Mouse (Mus musculus): Measurements from ENCODE around the gene Olfr378. TPM values are rescaled to one million over a fixed set of nuclear protein-coding genes. Genes with fewer than 3 reads are reported as not detected.

Gene Olfr378
- total RNA-seq (2021): not detected
- long read RNA-seq, experiment 1: 0 reads
- long read RNA-seq, experiment 2: 0 reads

DNA sequence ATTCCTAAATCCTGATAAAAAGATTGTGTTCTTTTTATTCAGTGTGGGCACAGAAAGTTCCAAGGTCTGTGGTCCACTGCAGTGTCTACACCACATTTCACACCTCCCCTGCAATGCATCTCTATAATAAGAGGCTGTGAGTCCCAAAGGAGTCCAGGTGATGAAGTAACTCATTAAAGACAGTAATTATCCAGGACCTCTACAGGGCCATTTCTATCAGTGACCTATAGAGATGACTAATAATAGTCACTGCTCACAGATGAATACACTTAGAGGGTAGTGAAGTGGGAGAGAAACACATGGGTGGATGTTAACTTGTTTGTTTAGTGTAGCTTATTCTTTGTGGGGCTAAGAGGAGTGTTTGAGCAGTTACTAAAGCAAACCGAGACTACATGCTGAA, at the start of gene Olfr378:
Gene Olfr378, minus strand, starts transcription at position 101 of the 400 bp plus-strand sequence.
- DNase-seq: no peak

DNA sequence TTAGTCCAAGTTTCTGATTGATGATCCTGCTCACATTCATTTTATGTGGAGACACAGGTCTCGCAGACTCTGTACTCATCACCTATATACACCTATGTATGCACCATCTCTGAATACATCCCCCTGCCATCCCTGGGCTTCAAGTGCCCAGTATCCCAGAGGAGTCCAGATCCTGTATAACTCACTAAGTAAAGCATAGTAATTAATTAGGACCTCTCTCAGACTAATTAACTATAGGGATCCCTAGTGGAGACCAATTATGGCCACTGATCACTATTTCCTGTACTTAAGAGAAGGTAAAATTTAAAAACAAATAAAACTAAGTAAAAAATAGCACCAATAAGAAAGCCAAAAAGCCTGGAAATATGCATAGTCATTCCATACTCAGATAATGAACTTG, 29.1 kb upstream of the Olfr378 start, which contains the start of gene Olfr380:
Gene Olfr380, minus strand, starts transcription at position 101 of the 400 bp plus-strand sequence.
- no peak for DNase-seq

DNA sequence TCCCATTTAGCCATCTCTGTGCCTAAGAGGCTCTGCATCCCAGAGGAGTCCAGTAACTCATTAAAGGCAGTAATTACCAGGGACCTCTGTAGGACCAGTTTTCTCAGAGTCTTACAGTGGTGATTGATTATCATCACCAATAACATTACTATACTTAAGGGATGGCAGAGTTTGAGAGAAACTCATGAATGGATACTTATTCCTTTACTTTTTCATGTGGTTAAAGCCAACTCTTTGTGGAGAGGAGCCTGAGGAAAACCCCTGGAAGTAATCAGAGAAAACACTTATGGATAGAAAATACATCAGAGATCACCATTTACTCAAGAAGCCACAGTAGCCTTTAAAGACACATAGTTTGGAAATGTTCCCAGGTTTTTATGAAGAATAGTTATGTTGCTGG, 28.8 kb downstream of the Olfr378 start, which contains the start of gene Olfr1:
Gene Olfr1, minus strand, starts transcription at position 101 of the 400 bp plus-strand sequence.
- DNase-seq: no peak

DNA sequence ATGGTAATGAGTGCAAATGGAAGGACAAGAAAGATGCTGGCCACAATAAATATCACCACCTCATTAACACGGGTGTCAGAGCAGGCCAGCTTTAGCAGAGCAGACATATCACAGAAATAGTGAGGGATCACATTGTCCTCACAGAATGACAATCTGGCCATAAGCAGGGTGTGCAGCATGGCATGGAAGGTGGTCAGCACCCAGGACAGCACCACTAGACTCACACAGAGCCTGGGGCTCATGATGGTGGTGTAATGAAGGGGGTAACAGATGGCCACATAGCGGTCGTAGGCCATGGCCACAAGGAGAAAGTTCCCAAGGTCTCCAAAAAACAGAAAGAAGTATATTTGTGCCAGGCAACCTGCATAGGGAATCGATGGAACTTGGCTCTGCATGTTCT, 32.9 kb downstream of the Olfr378 start:
- DNase-seq: peak; percentile 4

Other genes with a start within 250 kb of the Olfr378 start
- gene Ctns, start 229.4 kb downstream of the Olfr378 start, total RNA-seq (2021): 10 to 100 TPM; 14.6 to 17.1 TPM
- 1 to 10 TPM; 9.4 to 9.6 TPM for gene Shpk, start 229.0 kb downstream of the Olfr378 start, total RNA-seq (2021)
- under 1 TPM; 0.15 to 0.24 TPM for gene Trpv1, start 194.2 kb downstream of the Olfr378 start, total RNA-seq (2021)
- gene Trpv3, start 161.1 kb downstream of the Olfr378 start, total RNA-seq (2021): under 1 TPM; 0.12 to 0.15 TPM
- 10 to 100 TPM; 24.9 to 27.4 TPM for gene Aspa, start 98.9 kb downstream of the Olfr378 start, total RNA-seq (2021)
- gene Gm49340, start 98.7 kb downstream of the Olfr378 start, total RNA-seq (2021): under 1 TPM in 1 of 2 experiments, not detected in 1; 0.21 TPM
- 1 to 10 TPM; 4.3 to 4.6 TPM for gene Spata22, start 98.7 kb downstream of the Olfr378 start, total RNA-seq (2021)
- under 1 TPM in 1 of 2 experiments, not detected in 1; 0.45 TPM for gene Olfr20, start 77.7 kb downstream of the Olfr378 start, total RNA-seq (2021)
- not detected for gene Olfr376, start 57.2 kb downstream of the Olfr378 start, total RNA-seq (2021)
- gene Olfr1, start 28.9 kb downstream of the Olfr378 start, total RNA-seq (2021): not detected
- gene Olfr380, start 29.0 kb upstream of the Olfr378 start, total RNA-seq (2021): not detected
- not detected for gene Olfr381, start 63.1 kb upstream of the Olfr378 start, total RNA-seq (2021)
- not detected for gene Olfr382, start 88.7 kb upstream of the Olfr378 start, total RNA-seq (2021)
- gene Olfr385, start 164.5 kb upstream of the Olfr378 start, total RNA-seq (2021): not detected
- not detected for gene Olfr384, start 170.1 kb upstream of the Olfr378 start, total RNA-seq (2021)